Mouse (Mus musculus) layer of hippocampus, adult 9-11 months (tissue): ENCODE results near the gene Gm10073.
A peak's percentile ranks its signal among the peaks of the same experiment; 100 is the strongest.
"Not testable (repeated sequence)": the region's sequence is repeated elsewhere in the genome, so short reads cannot be mapped to it uniquely, and the experiment has no call there.

Experiments
- DNase-seq: peaks from one replicate; pipeline ENCODE4 v3.0.0; 2022

Gm10073 gene

DNA sequence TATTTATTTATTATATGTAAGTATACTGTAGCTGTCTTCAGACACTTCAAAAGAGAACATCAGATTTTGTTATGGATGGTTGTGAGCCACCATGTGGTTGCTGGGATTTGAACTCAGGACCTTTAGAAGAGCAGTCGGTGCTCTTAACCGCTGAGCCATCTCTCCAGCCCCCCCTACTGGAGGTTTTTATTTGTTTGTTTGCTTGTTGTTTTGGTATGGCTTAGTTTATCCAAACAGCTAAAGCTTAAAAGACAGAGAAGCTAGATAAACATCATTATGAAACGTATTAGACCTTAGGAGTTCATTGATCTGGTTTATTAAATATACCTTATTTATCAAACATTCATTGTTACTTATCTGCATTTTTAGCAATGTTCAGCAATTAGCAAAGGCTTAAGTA is 22.4 kb upstream of the Gm10073 start:
- DNase-seq = not testable (repeated sequence)

DNA sequence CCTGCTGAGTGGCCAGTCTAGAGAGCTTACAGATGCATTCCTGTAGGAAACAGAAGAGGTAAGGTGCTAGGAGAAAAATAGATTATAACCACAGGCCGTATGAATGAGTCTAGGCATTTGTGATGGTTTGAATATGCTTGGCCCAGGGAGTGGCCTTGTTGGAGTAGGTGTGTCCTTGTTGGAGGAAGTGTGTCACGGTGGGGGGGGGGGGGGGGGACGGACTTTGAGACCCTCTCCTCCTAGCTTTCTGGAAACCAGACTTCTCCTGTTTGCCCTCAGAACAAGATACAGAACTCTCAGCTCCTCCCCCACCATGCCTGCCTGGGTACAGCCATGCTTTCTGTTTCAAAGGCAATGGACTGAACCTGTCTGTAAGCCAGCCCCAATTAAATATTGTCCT is 19.2 kb upstream of the Gm10073 start:
- no peak for DNase-seq

DNA sequence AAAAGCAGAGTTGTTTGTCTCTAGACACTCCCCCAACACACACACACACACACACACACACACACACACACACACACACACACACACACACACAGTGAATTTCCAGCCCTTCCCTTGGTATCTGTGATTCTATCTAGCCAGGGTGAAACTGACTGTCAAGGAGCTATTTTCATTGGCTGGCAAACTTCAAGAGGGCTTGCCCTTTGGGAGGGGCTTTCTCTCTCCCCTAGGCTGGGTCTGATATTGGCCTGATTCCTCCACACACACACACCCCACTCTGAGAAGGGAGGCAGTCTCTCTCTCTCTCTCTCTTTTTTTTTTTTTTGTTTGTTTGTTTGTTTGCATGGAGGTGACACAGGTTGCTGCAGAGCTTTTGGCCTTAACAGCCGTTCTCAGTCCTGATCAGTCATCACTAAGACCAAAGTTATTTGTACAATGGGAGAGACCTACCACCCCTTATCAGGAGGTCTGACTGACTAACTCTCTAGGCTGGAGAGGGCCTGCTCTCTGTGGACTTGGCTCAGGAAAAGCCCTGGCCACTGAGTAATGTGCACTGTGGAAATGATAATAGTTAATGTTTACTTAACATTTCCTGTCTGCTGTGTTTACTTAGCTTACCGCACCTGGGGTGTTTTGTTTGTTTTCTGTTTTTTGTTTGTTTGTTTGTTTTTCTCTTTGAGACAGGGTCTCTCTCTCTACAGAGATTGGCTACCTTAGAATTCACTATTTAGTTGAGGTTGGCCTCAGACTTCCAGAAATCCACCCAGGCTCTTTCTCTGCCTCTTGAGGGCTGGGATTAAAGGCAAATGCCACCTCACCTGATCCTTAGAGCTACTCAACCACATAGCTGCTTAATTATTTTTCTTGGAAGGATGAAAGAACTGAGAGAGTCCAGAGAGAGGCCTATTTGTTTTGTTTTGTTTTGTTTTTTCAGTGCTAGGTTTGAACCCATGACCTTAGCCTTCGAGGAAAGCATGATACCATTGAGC is 15.5 kb upstream of the Gm10073 start:
- DNase-seq = no peak

DNA sequence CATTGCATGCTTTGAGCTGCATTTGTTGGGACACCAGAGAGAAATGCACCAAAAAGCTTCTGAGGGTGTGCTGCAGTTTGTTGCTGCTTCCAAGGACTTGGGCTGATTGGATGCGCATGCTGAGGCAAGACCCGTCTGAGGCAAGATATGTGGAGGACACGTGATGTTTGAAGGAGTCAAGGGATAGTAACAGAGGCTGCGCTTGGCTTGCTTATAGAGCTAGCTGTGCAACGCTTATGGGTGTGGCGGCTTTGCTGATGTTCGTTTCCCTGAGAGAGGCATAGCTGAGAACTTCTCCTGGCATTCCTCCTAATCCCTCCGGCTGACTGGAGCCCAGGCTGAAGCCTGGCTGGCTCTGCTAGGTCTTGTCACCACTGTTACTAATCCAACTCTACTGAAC is 13.6 kb upstream of the Gm10073 start:
- no peak for DNase-seq

DNA sequence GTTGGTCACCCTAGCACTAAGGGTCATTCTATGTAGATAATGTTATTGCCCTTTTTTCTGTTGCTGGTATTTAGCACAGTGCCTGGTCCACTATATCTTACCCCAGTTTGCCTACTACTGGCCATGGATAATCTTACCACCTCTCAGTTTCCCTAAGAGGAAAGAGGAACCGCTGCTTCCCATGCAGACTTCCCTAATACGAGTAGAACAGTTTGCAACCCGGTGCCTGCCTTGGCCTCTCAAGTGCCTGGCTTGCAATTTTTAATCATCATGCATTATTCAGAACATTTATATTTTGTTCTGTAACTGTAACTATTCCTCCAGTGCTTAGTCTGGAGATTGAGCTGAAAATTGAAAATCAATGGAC is 12.4 kb upstream of the Gm10073 start:
- DNase-seq = no peak

DNA sequence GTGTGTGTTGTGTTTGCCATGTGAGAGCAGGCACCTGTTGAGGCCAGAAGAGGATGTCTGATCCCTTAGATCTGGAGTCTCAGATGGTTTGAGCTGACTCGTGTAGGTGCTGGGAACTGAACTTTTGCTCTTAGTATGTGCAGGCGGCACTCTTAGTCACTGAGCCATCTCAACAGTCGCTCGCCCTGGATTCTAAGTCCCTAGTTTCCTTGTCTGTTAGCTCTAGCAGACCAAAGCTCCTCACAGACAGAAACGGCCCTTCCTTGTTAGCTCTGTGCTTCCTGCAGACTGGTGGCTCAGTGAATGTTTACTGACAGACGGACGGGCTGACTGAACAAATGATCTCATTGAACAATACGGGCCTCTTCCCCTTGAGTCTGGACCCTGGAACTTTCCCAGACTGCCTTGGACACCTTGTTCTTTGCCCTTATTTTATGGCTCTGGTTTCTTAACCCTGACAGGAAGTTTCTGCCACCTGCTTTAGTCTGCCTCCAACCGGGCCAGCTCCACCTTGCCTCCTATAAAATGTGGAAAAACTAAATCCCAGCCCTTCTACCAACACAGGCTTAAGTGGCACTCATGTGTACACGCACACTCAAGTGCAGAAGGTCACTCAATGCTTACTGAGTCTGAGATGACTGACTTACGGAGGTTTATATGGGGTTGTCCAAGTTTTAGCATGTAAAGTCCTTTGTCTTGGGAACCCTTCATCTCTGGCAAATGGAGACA is 11.8 kb upstream of the Gm10073 start:
- DNase-seq = no peak

DNA sequence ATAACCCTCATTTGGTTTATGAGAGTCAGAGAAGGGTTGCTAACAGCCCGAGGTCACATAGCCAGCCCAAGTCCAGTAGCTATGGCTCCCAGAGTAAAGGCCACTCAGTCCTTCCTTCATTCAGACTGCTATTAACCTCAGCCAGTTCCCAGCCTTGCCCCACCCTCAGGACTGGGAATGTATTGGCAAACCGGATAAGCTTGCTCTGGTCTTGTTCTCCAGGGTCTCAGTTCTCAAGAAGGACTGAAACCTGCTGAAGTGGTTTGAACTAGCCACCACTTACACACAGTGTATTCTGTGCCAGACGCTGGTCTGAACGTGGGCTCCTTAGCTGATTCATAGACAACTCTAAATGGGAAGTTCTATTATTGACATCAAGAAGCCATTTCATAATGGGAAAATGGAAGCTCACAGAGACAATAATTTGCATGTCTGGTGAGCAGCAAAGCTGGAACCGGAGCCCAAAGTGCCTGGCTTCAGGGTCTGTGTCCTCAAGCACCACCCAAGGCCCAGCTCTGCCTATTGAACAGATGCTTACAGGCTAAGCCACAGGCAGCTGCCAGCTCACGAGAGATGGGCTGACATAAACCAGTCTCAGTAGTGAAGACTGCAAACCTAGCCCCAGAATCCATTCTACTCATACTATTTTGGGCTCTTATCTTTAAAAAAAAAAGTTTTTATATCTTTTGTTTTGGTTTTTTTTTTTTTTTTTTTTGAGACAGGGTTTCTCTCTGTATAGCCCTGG is 8.3 kb upstream of the Gm10073 start:
- no peak for DNase-seq

DNA sequence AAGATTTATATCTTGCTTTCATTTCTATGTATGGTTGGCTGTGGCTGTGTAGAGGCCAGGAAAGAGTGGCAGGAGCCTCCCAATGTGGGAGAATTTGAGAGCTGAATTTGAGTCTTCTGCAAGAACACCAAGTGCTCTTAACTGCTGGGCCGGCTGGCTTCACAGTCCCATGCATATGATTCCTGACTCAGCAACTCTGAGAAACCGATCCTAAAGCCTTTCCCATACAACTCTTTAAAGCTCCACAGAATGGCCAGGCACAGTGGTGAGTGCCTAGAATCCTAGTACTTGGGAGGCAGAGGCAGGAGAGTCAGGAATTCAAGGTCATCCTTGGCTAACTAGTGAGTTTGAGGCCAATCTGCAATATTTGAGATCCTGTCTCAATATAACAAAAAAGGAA is 6.2 kb upstream of the Gm10073 start:
- no peak for DNase-seq

DNA sequence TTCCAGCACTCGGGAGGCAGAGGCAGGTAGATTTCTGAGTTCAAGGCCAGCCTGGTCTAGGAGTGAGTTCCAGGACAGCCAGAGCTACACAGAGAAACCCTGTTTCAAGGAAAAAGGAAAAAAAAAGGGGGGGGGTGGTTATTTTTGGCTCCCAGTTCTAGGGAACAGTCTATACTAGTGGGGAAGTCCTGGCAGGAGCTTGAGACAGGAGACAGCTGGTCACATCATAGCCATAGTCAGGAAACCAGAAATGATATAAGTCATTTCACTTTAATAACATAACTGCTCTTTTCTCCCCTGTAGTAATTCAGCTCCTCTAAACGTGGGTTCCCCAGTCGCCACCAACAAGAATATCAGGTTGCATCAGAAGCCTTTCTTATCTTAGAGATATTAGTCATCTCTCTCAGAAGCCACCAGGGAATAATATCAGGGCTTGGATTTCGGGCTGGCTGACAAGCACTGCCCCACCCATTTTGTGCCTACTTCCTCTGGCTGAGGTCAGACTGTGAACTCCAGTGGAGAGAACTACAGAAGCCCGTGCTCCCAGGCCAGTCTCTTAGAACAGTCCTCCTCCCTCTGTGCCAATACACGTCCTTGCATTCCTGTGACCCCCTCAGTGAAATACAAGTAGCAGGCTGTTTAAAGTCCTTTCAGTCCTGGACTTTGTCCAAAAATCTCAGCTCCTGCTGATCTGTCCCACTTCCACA is 3.7 kb upstream of the Gm10073 start:
- no peak for DNase-seq

DNA sequence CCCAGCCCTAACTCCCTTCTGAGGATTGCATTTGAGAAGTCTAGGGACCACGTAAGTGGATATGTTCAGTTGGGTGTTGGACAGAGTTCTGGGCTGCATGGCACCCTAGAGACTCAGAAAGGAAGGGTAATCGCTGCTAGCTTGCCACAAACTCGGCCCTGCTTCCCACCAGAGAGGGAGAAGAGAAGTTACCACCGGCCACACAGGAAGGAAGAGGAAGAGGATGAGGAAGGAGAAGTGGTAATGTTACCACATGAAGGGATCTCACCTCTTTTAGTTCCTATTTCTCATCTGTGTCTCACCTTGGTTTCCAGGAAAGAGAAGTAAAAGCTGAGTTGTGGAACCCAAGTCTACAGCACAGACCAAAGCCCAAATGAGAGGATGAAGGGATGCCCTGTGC is 1.0 kb upstream of the Gm10073 start:
- DNase-seq = no peak

DNA sequence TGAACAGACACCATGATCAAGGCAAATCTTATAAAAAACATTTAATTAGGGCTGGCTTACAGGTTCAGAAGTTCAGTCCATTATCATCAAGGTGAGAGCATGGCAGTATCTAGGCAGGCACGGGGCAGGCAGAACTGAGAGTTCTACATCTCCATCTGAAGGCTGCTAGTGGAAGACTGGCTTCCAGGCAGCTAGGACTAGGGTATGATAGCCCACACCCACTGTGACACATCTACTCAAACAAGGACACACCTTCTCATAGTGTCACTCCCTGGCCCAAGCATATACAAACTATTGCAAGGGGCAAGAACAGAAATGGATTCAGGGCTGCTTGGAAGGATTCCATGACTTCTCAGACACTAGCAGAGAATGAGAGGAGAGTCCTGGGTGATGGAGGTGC is 1.1 kb downstream of the Gm10073 start:
- not testable (repeated sequence) for DNase-seq

DNA sequence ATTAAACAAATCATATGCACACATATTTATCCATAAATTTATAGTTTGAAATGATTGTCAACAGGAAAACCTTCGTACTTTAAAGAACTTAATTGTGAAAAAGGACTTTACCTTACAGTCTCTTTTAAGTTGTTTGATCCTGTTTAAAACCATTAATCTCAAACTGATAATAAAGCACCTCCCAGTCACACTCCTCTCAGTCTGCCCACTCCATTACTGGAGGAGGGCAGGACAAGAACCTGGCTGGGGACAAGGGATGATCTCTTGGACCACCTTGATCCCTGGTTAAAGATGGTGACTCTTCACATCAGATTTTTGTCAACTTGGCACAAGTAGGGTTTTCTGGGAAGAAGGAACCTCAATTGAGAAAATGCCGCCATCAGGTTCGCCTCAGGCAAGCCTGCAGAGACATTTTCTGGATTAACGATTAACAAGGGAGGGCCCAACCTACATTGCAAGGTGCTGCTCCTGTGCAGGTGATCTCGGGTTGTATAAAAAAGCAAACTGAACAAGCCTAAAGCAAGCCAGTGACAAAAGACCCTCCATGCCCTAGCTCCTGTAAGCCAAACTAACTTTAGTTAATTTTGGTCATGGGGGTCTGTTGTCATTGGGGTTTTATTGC is 1.6 kb downstream of the Gm10073 start:
- no peak for DNase-seq

DNA sequence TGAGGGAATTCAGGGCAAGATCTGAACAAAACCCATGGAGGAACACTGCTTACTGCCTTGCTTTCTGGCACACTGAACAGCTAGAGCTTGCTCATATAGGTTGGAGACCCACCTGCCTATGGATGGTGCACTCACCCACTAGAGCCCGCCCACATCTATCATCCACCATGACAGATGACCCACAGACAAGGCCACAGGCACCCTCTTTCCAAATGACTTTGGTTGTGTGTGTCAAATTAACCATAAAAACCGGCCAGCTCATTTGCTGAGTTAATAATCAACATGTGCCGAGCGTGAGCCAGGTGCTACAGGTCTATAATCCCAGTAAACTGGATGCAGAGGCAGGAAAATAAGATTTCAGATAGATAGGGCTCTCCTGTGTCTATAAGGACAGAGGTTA is 2.9 kb downstream of the Gm10073 start:
- DNase-seq = no peak

DNA sequence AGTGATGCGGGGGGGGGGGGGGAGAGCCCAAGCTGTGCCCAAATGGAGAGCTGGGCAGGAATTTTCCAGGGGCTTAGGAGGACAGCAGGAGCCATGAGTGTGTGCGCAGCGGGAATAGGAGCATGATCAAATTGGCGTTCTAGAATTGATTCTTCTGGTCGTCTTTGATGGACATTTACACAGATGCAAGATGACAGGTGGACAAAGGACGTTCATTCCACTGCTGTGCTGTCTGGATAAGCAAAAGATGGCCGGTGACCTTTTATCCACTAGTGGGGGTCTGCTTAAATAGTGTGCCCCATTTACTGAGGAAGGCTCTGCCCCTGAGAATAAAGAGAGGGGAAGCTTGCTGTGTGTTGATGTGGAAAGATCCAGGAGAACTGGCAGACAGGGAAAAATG is 4.3 kb downstream of the Gm10073 start:
- DNase-seq = no peak

DNA sequence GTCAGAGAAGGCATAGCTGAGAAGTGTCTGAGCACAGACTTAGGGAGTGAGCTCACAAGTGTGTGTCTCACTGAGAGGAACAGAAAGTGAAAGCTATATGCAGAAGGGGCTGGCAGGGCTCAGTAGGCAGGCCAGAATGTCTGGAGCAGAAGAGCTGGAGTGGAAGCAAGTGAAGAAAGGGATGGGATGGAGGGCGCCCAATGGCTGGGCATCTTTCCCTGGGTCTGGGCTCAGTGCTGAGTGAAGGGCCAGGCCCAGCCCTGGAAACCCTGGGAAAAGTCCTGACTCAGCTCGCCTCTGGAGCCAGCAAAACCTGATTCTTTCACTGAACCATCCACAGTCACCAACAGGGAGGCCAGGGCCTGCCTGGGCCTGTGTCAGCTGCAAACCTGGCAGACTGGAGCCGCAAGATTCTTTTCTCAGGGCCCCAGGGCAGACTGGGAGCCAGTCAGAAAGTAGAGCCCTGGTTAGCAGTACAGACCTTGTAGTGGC is 9.5 kb downstream of the Gm10073 start:
- peak; percentile 30 for DNase-seq

DNA sequence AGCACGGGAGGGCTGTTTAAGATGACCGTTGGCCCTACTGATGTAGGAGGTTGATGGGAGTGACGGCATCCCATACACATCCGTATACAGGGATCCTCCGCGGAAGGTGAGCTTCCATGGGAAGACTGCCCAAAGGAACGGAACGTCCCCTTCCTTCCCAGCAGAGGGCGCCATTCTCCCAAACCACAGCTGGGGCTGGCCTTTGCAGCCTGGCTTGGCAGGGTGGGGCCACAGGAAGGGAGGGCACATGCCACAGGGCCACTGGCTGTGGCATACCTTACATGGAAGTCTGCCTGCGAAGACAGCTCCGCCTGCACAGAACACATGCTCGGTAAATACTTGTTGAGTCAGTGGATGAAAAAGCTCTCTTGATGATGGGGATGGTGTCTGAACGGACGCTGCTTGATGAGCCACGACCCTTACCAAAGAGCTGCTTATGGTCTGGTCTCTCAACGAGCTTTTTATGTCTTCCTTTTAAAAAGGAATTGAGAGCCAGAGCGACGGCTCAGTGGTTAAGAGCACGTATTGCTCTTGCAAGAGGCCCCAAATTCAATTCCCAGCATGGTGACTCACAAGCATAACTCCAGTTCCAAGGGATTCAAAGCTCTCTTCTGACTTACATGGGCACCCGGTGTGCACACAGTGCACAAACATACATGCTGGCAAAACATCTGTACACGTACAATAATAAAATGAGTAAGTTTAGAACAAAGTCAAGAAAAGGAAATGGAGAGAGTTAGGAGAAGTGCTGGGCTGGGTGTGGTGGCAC is 12.0 kb downstream of the Gm10073 start:
- peak; percentile 30 for DNase-seq

DNA sequence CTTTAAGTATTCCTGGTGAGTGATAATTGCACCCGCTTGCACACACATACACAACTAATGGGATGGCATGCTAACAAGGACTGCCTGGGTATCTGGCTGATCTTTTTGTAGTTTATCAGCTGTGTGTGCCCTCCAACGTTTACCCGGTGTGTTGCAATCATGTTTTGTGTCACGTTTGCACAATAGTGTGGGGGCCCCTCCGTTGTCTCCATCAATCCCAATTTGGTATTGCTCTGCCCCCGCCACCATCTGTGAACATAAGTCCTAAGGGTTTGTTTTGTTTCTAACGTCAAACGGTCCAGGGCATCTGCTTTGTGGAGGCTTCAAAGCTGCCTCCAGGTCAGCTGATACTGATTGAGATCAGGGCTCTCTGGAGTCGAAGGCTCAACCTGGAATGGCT is 13.4 kb downstream of the Gm10073 start:
- DNase-seq = peak; percentile 68

DNA sequence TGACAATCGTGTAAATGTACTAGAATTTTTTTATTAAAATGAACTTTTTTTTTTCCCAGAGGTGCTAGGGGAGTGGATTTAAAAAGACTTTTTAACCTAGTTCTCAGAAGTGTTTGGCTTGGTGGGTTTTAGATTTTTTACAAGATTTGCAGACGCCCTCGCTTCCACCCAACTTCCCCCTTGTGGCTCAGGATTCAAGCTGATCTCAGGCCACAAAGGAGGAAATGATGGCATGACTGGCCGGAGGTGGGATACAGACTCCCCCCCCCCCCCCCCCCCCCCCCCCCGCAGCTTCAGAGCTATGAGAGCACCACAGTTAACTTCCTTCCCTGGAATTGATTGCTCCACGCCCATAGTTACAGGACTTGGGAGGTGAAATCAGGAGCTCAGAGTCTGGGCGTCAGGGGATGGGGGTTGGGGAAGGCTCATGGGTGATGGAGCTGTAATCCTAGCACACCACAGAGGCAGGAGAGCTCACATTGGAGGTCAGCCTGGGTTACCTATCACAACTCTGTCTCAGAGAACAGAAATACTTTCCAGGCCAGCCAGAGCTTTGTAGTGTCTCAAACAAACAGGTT is 17.1 kb downstream of the Gm10073 start:
- DNase-seq = no peak

DNA sequence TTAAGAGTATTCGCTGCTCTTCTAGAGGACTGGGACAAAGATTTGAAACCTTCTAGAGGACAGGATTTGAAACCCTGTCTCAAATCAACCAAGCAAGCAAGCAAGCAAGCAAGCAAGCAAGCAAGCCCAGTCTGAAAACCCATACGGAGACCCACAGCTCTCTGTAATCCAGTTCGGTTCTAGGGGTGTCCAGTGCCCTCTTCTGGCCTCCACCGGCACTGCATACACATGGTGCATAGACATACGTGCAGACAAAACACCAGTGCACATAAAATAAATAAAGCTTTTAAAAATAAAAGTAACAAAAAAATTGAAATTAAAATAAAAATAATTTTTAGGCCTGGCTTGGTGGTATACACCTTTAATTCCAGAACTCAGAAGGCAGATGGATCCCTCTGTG is 19.2 kb downstream of the Gm10073 start:
- no peak for DNase-seq

DNA sequence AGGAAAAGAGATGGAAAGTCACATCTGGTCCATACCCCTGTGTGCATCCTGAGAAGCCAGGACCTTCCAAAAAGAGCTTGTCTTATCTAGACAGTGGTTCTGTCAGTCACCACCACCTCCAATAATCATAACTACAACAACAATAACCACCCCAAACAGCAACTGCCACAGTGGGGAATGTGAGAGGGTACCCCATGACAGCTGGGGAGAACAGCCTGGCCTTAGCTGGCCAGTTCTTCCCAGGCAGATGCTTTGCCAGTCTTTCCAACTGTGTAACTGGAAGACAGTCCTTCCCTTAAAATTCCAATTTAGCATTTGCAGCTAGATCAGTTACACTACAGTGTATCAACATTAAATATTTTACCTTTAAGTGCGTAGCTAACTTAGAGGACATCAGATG is 22.4 kb downstream of the Gm10073 start:
- DNase-seq = no peak

DNA sequence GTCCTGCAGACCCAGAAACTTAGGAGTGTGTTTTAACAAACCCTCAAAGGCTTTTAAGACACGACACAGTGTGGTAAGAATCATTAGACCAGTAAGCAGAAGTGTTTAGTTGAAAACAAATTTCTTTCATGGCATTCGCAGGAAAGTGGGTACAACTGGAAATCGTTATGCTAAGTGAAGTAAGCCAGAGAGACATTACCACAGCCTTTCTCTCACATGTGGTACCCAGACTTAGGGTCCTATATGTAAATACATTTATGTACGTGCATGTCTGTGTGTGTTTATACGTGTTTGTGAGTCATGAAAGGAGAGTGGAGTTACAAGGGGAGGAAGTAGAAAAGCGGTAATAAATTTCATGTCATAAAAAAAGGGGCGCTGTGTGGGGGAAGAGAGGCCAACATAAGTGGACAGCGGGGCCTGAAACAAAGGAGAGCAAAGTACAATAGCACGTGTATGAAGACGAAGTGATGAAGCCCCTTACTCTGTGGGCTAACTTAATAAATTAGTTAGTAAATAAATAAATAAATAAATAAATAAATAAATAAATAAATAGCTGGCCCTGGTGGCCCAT is 24.8 kb downstream of the Gm10073 start:
- no peak for DNase-seq
